Mouse (Mus musculus) hindbrain, embryonic 11.5 days (tissue): ENCODE data around the gene Srrm3. TPM values are rescaled to one million over a fixed set of nuclear protein-coding genes. Genes with fewer than 3 reads are reported as not detected.

Experiments
- ATAC-seq: fragments of 200-750 bp; cut with Nextera tagmentation; 2 replicates; pipeline ENCODE4 v1.8.0; 2017; ENCODE audit warnings: mild to moderate bottlenecking, moderate TSS enrichment, moderate library complexity; ENCODE audit not compliant: low FRiP score
- DNase-seq: peaks from one replicate; pipeline ENCODE4 v3.0.0-alpha.2; 2015; ENCODE audit warnings: low spot score
- H3K27ac ChIP-seq: fragments of 300-500 bp; sonication (generic); 2 replicates; pipeline ENCODE4 v1.5.1; 2014; ENCODE audit warnings: mild to moderate bottlenecking, low read depth, low read length
- H3K27me3 ChIP-seq: fragments of 300-500 bp; sonication (generic); 2 replicates; pipeline ENCODE4 v1.6.1; 2014; ENCODE audit warnings: mild to moderate bottlenecking, low read length, moderate library complexity, mixed read lengths; ENCODE audit not compliant: control insufficient read depth, insufficient read depth
- H3K36me3 ChIP-seq: fragments of 300-500 bp; sonication (generic); 2 replicates; pipeline ENCODE4 v1.6.1; 2014; ENCODE audit warnings: mild to moderate bottlenecking, low read length, moderate library complexity, mixed read lengths; ENCODE audit not compliant: control insufficient read depth, insufficient read depth
- H3K4me1 ChIP-seq: fragments of 300-500 bp; sonication (generic); replicated peaks from 2 replicates; pipeline ENCODE4 v1.6.1; 2014; ENCODE audit warnings: low read length, mixed read lengths; ENCODE audit not compliant: control insufficient read depth, insufficient read depth
- H3K4me2 ChIP-seq: fragments of 300-500 bp; sonication (generic); replicated peaks from 2 replicates; pipeline ENCODE4 v1.6.1; 2014; ENCODE audit warnings: mild to moderate bottlenecking, low read depth, low read length
- H3K4me3 ChIP-seq: fragments of 300-500 bp; sonication (generic); 2 replicates; pipeline ENCODE4 v1.5.1; 2014; ENCODE audit warnings: low read depth, low read length
- H3K9ac ChIP-seq: fragments of 300-500 bp; sonication (generic); 2 replicates; pipeline ENCODE4 v1.6.1; 2014; ENCODE audit warnings: low read depth, low read length
- H3K9me3 ChIP-seq: fragments of 300-500 bp; sonication (generic); 2 replicates; pipeline ENCODE4 v1.6.1; 2016; ENCODE audit warnings: low read length; ENCODE audit not compliant: control insufficient read depth
- WGBS: fragments of 180-500 bp; shearing (Covaris S2); extraction: QIAGEN DNeasy Blood & Tissue Kit; methylation state at CpG from one replicate; pipeline ENCODE4 v1.1.7; 2014; 5-methylcytosine and 5-hydroxymethylcytosine counted together
- polyA plus RNA-seq: library from polyadenylated mRNA; unstranded; fragments of >200 nt; fragmentation: Nextera tagmentation; extraction: Ambion mirVana; gene quantifications from 2 replicates; pipeline ENCODE4 v1.2.1, GENCODE M21; 2014

Srrm3 gene
- polyA plus RNA-seq, 1 experiment from 2014 or later, result 39.8 TPM

DNA sequence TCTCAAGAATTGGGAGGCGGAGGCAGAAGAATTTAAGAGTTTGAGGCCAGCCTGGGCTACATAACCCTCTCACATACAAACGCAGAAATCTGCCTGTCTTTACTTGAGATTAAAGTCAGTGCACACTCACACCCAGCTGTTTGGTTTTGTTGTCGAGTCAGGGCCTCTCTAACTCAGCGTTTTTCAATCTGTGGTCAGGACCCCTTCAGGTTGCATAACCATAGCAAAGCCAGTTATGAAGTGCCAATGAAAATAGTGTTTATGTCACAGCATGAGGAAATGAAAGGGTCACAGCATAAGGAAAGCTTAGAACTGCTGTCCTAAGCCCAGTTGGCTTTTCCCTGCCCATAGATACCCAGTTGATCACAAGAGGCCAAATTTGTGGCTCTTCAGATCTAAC, 100.2 kb downstream of the Srrm3 start:
- H3K36me3 ChIP-seq, result peaks cover 16% of the 10 kb centered on the region
- H3K27me3 ChIP-seq, result no peaks in the 10 kb centered on the region
- no peak for ATAC-seq
- no peak overlapping the region for H3K9ac ChIP-seq
- no peaks in the 10 kb centered on the region for H3K9me3 ChIP-seq
- no peak for DNase-seq
- H3K4me3 ChIP-seq, result no peak overlapping the region
- no peak overlapping the region for H3K27ac ChIP-seq
- 93% methylated on average over 4 of the region's 4 CpGs for WGBS
- H3K4me2 ChIP-seq, result no peak overlapping the region
- no peaks in the 10 kb centered on the region for H3K4me1 ChIP-seq

DNA sequence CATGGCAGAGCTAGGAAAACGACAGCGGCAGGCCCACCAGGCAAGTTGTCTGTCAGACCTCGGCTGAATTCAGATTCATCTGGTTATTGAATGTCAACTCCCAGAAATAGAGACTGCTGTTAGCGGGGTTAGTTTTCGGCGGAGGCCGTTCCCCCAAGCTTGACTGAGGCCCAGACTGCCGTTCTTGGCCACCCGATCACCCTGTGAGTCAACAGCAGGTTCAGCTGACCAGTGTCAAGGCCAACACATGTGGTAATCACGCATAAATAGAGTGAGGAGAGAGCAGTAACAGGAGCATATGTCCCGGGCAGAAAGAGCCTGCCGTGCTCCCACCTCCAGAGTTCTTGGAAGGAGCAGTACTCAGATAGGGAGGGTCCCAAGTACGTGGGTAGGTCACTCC, 100.6 kb downstream of the Srrm3 start:
- H3K36me3 ChIP-seq, result peaks cover 16% of the 10 kb centered on the region
- 87% methylated on average over 13 of the region's 13 CpGs for WGBS
- ATAC-seq (no peak), DNase-seq (no peak)
- H3K4me1 ChIP-seq, result no peaks in the 10 kb centered on the region
- H3K27ac ChIP-seq, result no peak overlapping the region
- H3K27me3 ChIP-seq, result no peaks in the 10 kb centered on the region
- H3K4me3 ChIP-seq, result no peak overlapping the region
- no peak overlapping the region for H3K4me2 ChIP-seq
- no peaks in the 10 kb centered on the region for H3K9me3 ChIP-seq
- no peak overlapping the region for H3K9ac ChIP-seq

DNA sequence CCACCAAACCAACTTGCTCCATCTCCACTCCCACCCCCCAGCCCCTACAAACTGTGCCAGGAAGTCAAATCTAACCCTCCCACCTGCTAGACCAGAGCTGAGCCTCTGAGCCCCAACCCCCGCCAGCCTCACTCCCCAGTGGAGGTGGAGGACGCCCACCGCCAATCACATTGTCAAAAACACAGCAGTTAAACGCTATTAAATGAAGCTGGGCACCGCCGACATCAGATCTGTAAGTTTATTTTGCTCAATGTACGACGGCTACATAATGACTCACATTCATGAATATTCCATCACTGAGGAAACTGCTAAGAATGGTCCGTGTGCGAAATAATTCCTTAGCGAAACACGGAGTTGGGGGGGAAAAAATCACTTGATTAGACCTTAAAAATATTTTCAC, 101.5 kb downstream of the Srrm3 start:
- H3K9me3 ChIP-seq, result no peaks in the 10 kb centered on the region
- no peaks in the 10 kb centered on the region for H3K4me1 ChIP-seq
- ATAC-seq, result no peak
- H3K4me2 ChIP-seq, result no peak overlapping the region
- no peak overlapping the region for H3K4me3 ChIP-seq
- 81% methylated on average over 12 of the region's 12 CpGs for WGBS
- no peak for DNase-seq
- no peak overlapping the region for H3K9ac ChIP-seq
- no peak overlapping the region for H3K27ac ChIP-seq
- H3K27me3 ChIP-seq, result no peaks in the 10 kb centered on the region
- peaks cover 16% of the 10 kb centered on the region for H3K36me3 ChIP-seq

DNA sequence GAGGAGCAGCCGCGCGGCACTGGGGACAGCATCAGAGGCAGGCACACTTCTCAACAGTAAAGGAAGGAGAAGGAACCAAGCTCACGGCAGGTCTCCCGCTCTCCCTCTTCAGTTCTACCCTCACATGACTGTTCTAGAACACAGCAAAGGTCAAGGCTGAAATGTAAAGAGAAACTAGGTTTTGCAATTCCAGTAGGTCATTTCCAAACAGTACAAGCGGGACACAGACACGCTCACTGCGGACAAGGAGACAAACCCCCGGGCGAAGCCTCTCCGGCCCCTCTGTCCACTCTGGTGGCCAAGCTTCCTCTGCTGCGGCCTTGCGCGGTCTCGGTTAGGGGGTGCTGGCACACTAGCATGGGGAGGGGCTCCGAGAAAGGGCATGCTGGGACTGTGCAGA, 102.3 kb downstream of the Srrm3 start:
- no peak overlapping the region for H3K9ac ChIP-seq
- H3K4me2 ChIP-seq, result no peak overlapping the region
- ATAC-seq, result no peak
- H3K4me3 ChIP-seq, result no peak overlapping the region
- H3K27ac ChIP-seq, result no peak overlapping the region
- 96% methylated on average over 16 of the region's 16 CpGs for WGBS
- peaks cover 16% of the 10 kb centered on the region for H3K36me3 ChIP-seq
- no peaks in the 10 kb centered on the region for H3K4me1 ChIP-seq
- DNase-seq, result no peak
- no peaks in the 10 kb centered on the region for H3K27me3 ChIP-seq
- H3K9me3 ChIP-seq, result no peaks in the 10 kb centered on the region

DNA sequence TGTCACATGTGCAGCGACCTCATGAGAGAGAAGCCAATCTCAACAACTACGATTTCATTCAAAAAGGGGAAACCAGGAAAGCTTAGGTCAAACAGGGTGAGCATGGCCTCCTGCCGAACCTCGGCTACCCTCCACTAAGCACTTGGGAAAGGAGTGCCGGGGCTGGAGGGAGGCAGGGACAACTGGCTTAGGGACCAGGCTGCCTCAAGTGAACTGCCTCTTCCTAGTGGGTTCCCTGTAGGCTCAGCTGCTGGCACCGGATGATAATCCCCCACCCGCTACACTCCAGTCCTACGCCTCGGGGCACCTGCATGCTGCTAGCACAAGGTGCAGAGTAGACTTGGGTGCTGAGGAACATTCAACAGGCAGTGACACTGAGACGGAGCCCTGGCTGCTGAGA, 103.0 kb downstream of the Srrm3 start:
- 92% methylated on average over 10 of the region's 10 CpGs for WGBS
- peaks cover 16% of the 10 kb centered on the region for H3K36me3 ChIP-seq
- ATAC-seq, result no peak

DNA sequence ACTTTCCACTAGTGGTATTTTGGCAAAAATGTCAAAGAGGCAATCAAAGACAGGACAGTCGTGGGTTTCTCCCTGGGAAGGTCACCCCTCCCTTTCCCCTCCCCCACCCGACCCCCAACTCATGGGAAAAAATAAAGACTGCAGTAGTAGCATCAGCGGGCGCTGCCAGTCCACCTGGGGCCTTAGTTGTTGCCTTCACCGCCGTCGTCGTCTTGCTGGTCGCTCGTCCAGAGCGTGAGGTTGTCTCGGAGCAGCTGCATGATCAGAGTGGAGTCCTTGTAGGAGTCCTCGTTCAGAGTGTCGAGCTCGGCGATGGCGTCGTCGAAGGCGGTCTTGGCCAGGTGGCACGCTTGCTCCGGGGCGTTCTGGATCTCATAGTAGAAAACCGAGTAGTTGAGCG, 104.1 kb downstream of the Srrm3 start:
- peaks cover 16% of the 10 kb centered on the region for H3K36me3 ChIP-seq
- 91% methylated on average over 25 of the region's 25 CpGs for WGBS

More for the DNA sequence above, 103.0 kb downstream of the Srrm3 start:
- Histone ChIP-seq H3K27me3 (no peaks in the 10 kb centered on the region), H3K9me3 (no peaks in the 10 kb centered on the region), H3K4me2 (no peak overlapping the region), H3K27ac (no peak overlapping the region), H3K4me3 (no peak overlapping the region), H3K4me1 (no peaks in the 10 kb centered on the region), H3K9ac (no peak overlapping the region)
- DNase-seq, result no peak

DNA sequence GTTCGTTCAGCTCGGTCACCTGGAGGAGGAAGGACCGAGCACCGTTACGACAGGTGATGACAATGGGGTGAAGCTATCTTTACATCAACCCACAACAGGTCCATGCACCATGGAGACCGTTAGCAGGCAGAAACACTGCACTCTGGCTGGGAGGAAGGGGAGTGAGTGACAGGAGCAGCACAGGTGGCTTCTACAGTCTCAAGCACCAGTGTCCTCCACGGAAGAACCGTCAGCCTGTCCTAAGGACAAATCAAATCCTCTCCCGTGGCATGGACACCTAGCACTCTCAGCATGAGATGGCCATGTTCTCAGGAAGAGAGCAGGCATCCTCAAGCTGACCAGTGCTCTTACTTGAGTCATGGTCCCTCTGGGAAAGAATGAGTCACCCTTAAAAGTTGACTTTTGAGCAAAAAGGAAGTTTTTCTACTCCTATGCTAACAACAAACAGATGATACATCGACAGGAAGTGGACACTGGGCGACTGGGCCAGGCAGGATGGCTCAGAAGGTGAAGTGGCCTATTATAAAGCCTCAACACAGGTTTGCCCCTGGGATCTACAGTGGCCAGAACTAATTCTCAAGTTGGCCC, 105.0 kb downstream of the Srrm3 start:
- peaks cover 16% of the 10 kb centered on the region for H3K36me3 ChIP-seq
- H3K27ac ChIP-seq, result no peak overlapping the region
- DNase-seq, result no peak
- no peaks in the 10 kb centered on the region for H3K27me3 ChIP-seq
- H3K4me1 ChIP-seq, result no peaks in the 10 kb centered on the region
- no peak overlapping the region for H3K4me2 ChIP-seq
- ATAC-seq, result no peak
- H3K9ac ChIP-seq, result no peak overlapping the region
- no peaks in the 10 kb centered on the region for H3K9me3 ChIP-seq
- 88% methylated on average over 11 of the region's 11 CpGs for WGBS
- H3K4me3 ChIP-seq, result no peak overlapping the region

More for the DNA sequence above, 104.1 kb downstream of the Srrm3 start:
- DNase-seq, result no peak
- no peak overlapping the region for H3K27ac ChIP-seq
- no peak overlapping the region for H3K9ac ChIP-seq
- H3K4me3 ChIP-seq, result no peak overlapping the region
- H3K4me1 ChIP-seq, result no peaks in the 10 kb centered on the region
- H3K9me3 ChIP-seq, result no peaks in the 10 kb centered on the region
- no peak for ATAC-seq
- H3K4me2 ChIP-seq, result no peak overlapping the region
- no peaks in the 10 kb centered on the region for H3K27me3 ChIP-seq

DNA sequence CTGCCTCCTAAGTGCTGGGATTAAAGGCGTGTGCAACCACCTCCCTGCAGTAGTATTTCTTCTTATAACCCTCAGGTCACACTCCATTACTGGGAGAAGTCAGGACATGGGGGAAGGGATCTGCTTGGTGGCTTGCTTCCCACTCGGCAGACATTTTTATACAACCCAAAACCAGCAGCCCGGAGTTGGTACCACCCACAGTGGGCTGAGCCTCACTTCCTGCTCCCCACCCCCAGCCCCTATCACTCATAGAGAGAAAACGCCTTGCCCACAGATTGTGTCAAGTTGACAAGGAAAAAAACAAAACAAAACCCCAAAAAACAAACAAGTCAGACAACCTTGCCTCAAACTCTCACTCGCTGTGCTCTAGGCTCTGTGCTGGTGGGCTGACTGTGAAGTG, 106.5 kb downstream of the Srrm3 start:
- Histone ChIP-seq H3K4me2 (no peak overlapping the region), H3K4me1 (no peaks in the 10 kb centered on the region), H3K9ac (no peak overlapping the region), H3K27ac (no peak overlapping the region), H3K36me3 (peaks cover 18% of the 10 kb centered on the region), H3K9me3 (no peaks in the 10 kb centered on the region), H3K4me3 (no peak overlapping the region), H3K27me3 (no peaks in the 10 kb centered on the region)
- DNase-seq, result no peak
- ATAC-seq, result no peak
- WGBS, result 90% methylated on average over 5 of the region's 5 CpGs

DNA sequence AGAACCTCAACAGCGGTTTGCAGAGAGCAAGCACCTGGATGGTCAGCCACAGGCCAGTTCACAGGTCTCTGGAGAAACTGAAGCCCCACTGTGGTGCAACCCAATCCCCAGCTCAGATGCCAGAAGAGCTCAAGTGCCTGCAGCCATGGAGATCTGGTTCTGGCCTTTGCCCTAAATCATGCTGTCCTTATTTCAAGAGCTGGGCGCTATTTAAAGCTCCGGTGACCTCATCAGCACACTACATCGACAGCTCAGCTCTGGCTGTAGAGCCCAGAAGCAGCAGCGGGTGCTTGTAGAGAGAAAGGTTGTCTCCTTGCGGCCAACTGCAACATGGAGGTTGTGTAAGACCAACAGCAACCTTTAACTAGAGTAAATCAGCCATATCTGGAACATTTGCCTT, 107.5 kb downstream of the Srrm3 start:
- no peak for DNase-seq
- Histone ChIP-seq H3K4me3 (no peak overlapping the region), H3K9ac (no peak overlapping the region), H3K27me3 (no peaks in the 10 kb centered on the region), H3K4me1 (no peaks in the 10 kb centered on the region), H3K9me3 (no peaks in the 10 kb centered on the region), H3K27ac (no peak overlapping the region), H3K36me3 (peaks cover 23% of the 10 kb centered on the region), H3K4me2 (no peak overlapping the region)
- ATAC-seq, result no peak
- WGBS, result 94% methylated on average over 6 of the region's 6 CpGs
